Mouse (Mus musculus) CH12.LX (cell line): ENCODE measurements around the gene Fam71e2. TPM values are rescaled to one million over a fixed set of nuclear protein-coding genes. Genes with fewer than 3 reads are reported as not detected.
A peak's percentile ranks its signal among the peaks of the same experiment; 100 is the strongest.

Experiments used
- DNase-seq: peaks from one replicate; pipeline ENCODE4 v3.0.0-alpha.2; 2013; ENCODE audit errors: extremely low read depth
- H3K27ac ChIP-seq: 2 replicates; pipeline ENCODE4 v1.5.1; 2012; ENCODE audit warnings: low read depth, mild to moderate bottlenecking, control low read depth, moderate library complexity; ENCODE audit not compliant: insufficient read depth
- H3K27me3 ChIP-seq: replicated peaks from 2 replicates; pipeline ENCODE3; 2012; ENCODE audit warnings: inconsistent platforms
- H3K36me3 ChIP-seq, 2 experiments: replicated peaks in 1 of 2; 2 replicates each; pipeline versions ENCODE3 to v1.6.1; 2012; ENCODE audit warnings: inconsistent platforms in 1 of 2, low read length in 1 of 2, mild to moderate bottlenecking in 1 of 2, mixed read lengths in 1 of 2, moderate library complexity in 1 of 2; ENCODE audit not compliant: control insufficient read depth in 1 of 2, insufficient read depth in 1 of 2
- H3K4me1 ChIP-seq, 2 experiments: 2 replicates each; pipeline ENCODE4 v1.6.1; 2012; ENCODE audit warnings: inconsistent platforms in 1 of 2, moderate library complexity in 1 of 2; ENCODE audit not compliant: insufficient read depth in 2 of 2, control insufficient read depth in 1 of 2
- H3K4me2 ChIP-seq: 2 replicates; pipeline ENCODE4 v1.6.1; 2012; ENCODE audit warnings: low read depth, mild to moderate bottlenecking, control low read depth; ENCODE audit not compliant: poor library complexity, insufficient read depth, severe bottlenecking
- H3K4me3 ChIP-seq, 3 experiments: fragments of 150-350 bp in 1 of 3; sonication (generic) in 1 of 3; replicated peaks in 1 of 3; 2 replicates each; pipeline versions ENCODE3 to v1.5.1; 2011 to 2012; ENCODE audit warnings: low read depth in 2 of 3, low read length in 2 of 3, mild to moderate bottlenecking in 2 of 3, moderate library complexity in 2 of 3, control low read depth in 1 of 3, improper control_type of control experiment in 1 of 3, inconsistent platforms in 1 of 3, mixed read lengths in 1 of 3; ENCODE audit not compliant: poor library complexity in 1 of 3
- H3K79me2 ChIP-seq: replicated peaks from 2 replicates; pipeline ENCODE4 v1.6.1; 2012; ENCODE audit warnings: mild to moderate bottlenecking, moderate library complexity; ENCODE audit not compliant: control insufficient read depth, poor library complexity, insufficient read depth, severe bottlenecking; ENCODE audit errors: extremely low read depth
- H3K9ac ChIP-seq: 2 replicates; pipeline ENCODE4 v1.6.1; 2012; ENCODE audit warnings: low read depth, mild to moderate bottlenecking, control low read depth, moderate library complexity; ENCODE audit not compliant: insufficient read depth
- H3K9me3 ChIP-seq: replicated peaks from 2 replicates; pipeline ENCODE3; 2012; ENCODE audit warnings: low read length, inconsistent platforms, mixed read lengths
- BHLHE40 ChIP-seq: IDR thresholded peaks from 2 replicates; pipeline ENCODE4 v1.6.1; 2011; ENCODE audit warnings: mild to moderate bottlenecking, low read depth, low read length, improper control_type of control experiment
- CHD2 ChIP-seq: IDR thresholded peaks from 2 replicates; pipeline ENCODE4 v1.6.1; 2011; ENCODE audit warnings: low read length, improper control_type of control experiment
- MXI1 ChIP-seq: IDR thresholded peaks from 2 replicates; pipeline ENCODE4 v1.6.1; 2011; ENCODE audit warnings: mild to moderate bottlenecking, low read depth, low read length, improper control_type of control experiment
- PAX5 ChIP-seq: IDR thresholded peaks from 2 replicates; pipeline ENCODE4 v1.6.1; 2012; ENCODE audit warnings: low read length, inconsistent platforms, mixed read lengths
- SMC3 ChIP-seq: IDR thresholded peaks from 2 replicates; pipeline ENCODE4 v1.6.1; 2011; ENCODE audit warnings: low read depth, low read length, improper control_type of control experiment
- ZMIZ1 ChIP-seq: IDR thresholded peaks from 2 replicates; pipeline ENCODE4 v1.6.1; 2012; ENCODE audit warnings: low read depth, mild to moderate bottlenecking, inconsistent platforms, low read length, improper control_type of control experiment
- dilution Hi-C: fragments of 300-500 bp; cut with MboI; formaldehyde crosslinking; loops from 2 replicates; pipeline ENCODE4 v1.14.3; 2020; ENCODE audit warnings: low sequenced_read_pairs; ENCODE audit not compliant: extremely low pct_unique_long_range_greater_than_20kb, extremely low pct_ligation_motif_present
- in situ Hi-C: fragments of 300-500 bp; cut with MboI; formaldehyde crosslinking; loops from 3 replicates; pipeline ENCODE4 v1.14.3; 2019; ENCODE audit warnings: low sequenced_read_pairs, low pct_ligation_motif_present, low pct_unique_long_range_greater_than_20kb, mixed read lengths
- polyA plus RNA-seq: library from polyadenylated mRNA; unstranded; fragments of >175 nt; gene quantifications from 2 replicates; pipeline ENCODE4 v1.2.1, GENCODE M21; 2012; ENCODE audit warnings: low read depth; ENCODE audit not compliant: insufficient read length
- total RNA-seq, 2 experiments: library from RNA; depleted of rRNA; stranded (reverse); fragments of 300-350 nt in 1 of 2; fragments of >200 nt in 1 of 2; gene quantifications; 2 replicates each; pipeline ENCODE4 v1.2.3; 2012 to 2014

Fam71e2 gene
- total and polyA plus RNA-seq, 3 experiments, result not detected

GRCm38 (mm10) chr7:4777851-4778637 lies 6.9 kb upstream of the Fam71e2 start:
- no peaks in the 10 kb centered on the region for H3K9me3 ChIP-seq
- dilution Hi-C loops (no loop called here), in situ Hi-C loops (no loop called here)
- no peak for DNase-seq
- no peaks in the 10 kb centered on the region for H3K36me3 ChIP-seq
- H3K4me2 ChIP-seq, result no peak overlapping the region
- no peak overlapping the region for H3K9ac ChIP-seq
- H3K4me3 ChIP-seq, result no peak overlapping the region
- no peak overlapping the region for H3K27ac ChIP-seq
- TF ChIP-seq CHD2 (no peak), MXI1 (no peak), SMC3 (no peak)
- H3K4me1 ChIP-seq, result peaks cover 9 to 29% of the 10 kb centered on the region in 2 experiments
- H3K27me3 ChIP-seq, result peaks cover 27% of the 10 kb centered on the region
- H3K79me2 ChIP-seq, result no peaks in the 10 kb centered on the region

GRCm38 (mm10) chr7:4776861-4777830 lies 6.0 kb upstream of the Fam71e2 start:
- DNase-seq, result no peak
- H3K4me1 ChIP-seq, result peaks cover 9 to 27% of the 10 kb centered on the region in 2 experiments

GRCm38 (mm10) chr7:4776131-4776530 lies 5.0 kb upstream of the Fam71e2 start:
- in situ Hi-C loops, result no loop called here
- TF ChIP-seq ZMIZ1 (no peak), PAX5 (no peak)
- TF ChIP-seq, all 38 proteins: peak for 0
- peaks cover 7 to 19% of the 10 kb centered on the region in 2 experiments for H3K4me1 ChIP-seq
- no peak overlapping the region for H3K4me2 ChIP-seq
- no peaks in the 10 kb centered on the region for H3K36me3 ChIP-seq
- H3K9ac ChIP-seq, result no peak overlapping the region
- H3K27me3 ChIP-seq, result peaks cover 27% of the 10 kb centered on the region
- no peak for DNase-seq
- no peaks in the 10 kb centered on the region for H3K9me3 ChIP-seq
- H3K79me2 ChIP-seq, result no peaks in the 10 kb centered on the region
- H3K27ac ChIP-seq, result no peak overlapping the region
- H3K4me3 ChIP-seq, result no peak overlapping the region
- dilution Hi-C loops, result no loop called here

More at GRCm38 (mm10) chr7:4776861-4777830, 6.0 kb upstream of the Fam71e2 start:
- in situ Hi-C loops, result no loop called here
- TF ChIP-seq CHD2, result peak; percentile 42; the same call in 1 of the 2 replicates
- TF ChIP-seq BHLHE40, result no peak
- H3K9me3 ChIP-seq, result no peaks in the 10 kb centered on the region
- dilution Hi-C loops, result no loop called here
- no peaks in the 10 kb centered on the region for H3K36me3 ChIP-seq
- no peaks in the 10 kb centered on the region for H3K79me2 ChIP-seq
- H3K9ac ChIP-seq, result 0 out of 2 replicates have a peak overlapping the region, but pooled peaks have one; percentile 4
- no peak overlapping the region for H3K27ac ChIP-seq
- H3K4me2 ChIP-seq, result peak overlapping the region; percentile 23; the same call in 1 of the 2 replicates
- peak overlapping the region in 1 of 3 experiments; percentile 38 for H3K4me3 ChIP-seq
- H3K27me3 ChIP-seq, result peaks cover 27% of the 10 kb centered on the region
